ENCODE assay signal across 17 mouse cellular contexts in the genomic region with DNA sequence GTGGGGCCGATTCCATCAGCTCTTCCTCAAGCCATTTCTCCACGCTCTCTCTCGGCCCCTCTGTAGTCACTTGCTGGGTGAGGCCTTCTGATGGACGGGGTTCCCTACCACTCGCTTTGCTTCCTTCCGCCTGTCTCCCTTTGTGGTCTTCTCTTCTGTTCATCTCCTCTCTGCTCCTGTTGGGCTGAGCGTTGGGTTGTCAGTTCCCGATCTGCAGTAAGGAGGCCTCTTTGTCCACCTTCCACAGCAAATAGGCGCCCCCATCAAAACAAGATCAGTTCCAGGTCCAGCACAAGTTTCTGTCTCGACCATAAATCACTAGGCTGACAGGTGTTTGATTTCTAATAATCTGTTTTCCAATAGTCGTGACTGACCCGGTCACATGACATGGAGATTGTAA.
"Had no signal": no experiment of that assay in that cellular context is flagged by ENCODE, and none has a peak within 500 bp of the region (broad histone marks: within the 10 kb centered on the region; RNA-seq: fewer than 3 reads in every experiment).

No protein-coding gene starts in this region.

- H3K9ac ChIP-seq: neural tube, embryonic 12.5 days; neural tube, embryonic 13.5 days; neural tube, embryonic 15.5 days; stomach, embryonic 15.5 days had no signal

- H3K27me3 ChIP-seq: neural tube, embryonic 12.5 days; neural tube, embryonic 13.5 days; neural tube, embryonic 15.5 days; stomach, embryonic 15.5 days had no signal

- H3K27ac ChIP-seq: neural tube, embryonic 12.5 days; neural tube, embryonic 13.5 days; neural tube, embryonic 15.5 days; stomach, embryonic 15.5 days; stomach, postnatal 0 days had no signal

- H3K9me3 ChIP-seq: neural tube, embryonic 12.5 days; neural tube, embryonic 13.5 days; neural tube, embryonic 15.5 days; stomach, embryonic 15.5 days had no signal

- H3K4me1 ChIP-seq: neural tube, embryonic 12.5 days had no signal

- H3K4me2 ChIP-seq: neural tube, embryonic 12.5 days; neural tube, embryonic 13.5 days; neural tube, embryonic 15.5 days; stomach, embryonic 15.5 days had no signal

- H3K36me3 ChIP-seq: neural tube, embryonic 15.5 days had no signal

- DNase-seq: retina, postnatal 1 day; right cerebral cortex, adult 18-20 months; right cerebral cortex, postnatal 14 days; right cerebral cortex, postnatal 25 days; right cerebral cortex, postnatal 4 days; spleen, adult 18-20 months; thymus, adult 18-20 months; thymus, adult 2 months; thymus, postnatal 14 days; thymus, postnatal 25 days; thymus, postnatal 36 days; thymus, postnatal 4 days had no signal

- H3K4me3 ChIP-seq: neural tube, embryonic 12.5 days; neural tube, embryonic 13.5 days; neural tube, embryonic 15.5 days; stomach, embryonic 15.5 days had no signal
